Mouse (Mus musculus): ENCODE measurements around the gene Mrgprx1. TPM values are rescaled to one million over a fixed set of nuclear protein-coding genes. Genes with fewer than 3 reads are reported as not detected.

Gene Mrgprx1
- polyA plus RNA-seq, 1 experiment from 2014 or later: not detected

Other genes with a start within 250 kb of the Mrgprx1 start
- gene Mrgpra4, start 45.5 kb downstream of the Mrgprx1 start, polyA plus RNA-seq (2014; fragmentation: Nextera tagmentation; extraction: Ambion mirVana): 0.14 TPM in 1 of 2 replicates, not detected in the other
- not detected in 2 replicates for gene Mrgprb5, start 141.4 kb upstream of the Mrgprx1 start, polyA plus RNA-seq (2014; fragmentation: Nextera tagmentation; extraction: Ambion mirVana)
- not detected in 2 replicates for gene Mrgprb4, start 171.7 kb upstream of the Mrgprx1 start, polyA plus RNA-seq (2014; fragmentation: Nextera tagmentation; extraction: Ambion mirVana)

Measured in embryonic facial prominence, embryonic 14.5 days (tissue).